Mouse (Mus musculus): Measurements from ENCODE around the gene Ints2. TPM values are rescaled to one million over a fixed set of nuclear protein-coding genes. Genes with fewer than 3 reads are reported as not detected.
"Not testable (repeated sequence)": the region's sequence is repeated elsewhere in the genome, so short reads cannot be mapped to it uniquely, and the experiment has no call there.

Ints2 gene
- polyA plus RNA-seq, 1 experiment from 2014 or later: 16.9 TPM

DNA sequence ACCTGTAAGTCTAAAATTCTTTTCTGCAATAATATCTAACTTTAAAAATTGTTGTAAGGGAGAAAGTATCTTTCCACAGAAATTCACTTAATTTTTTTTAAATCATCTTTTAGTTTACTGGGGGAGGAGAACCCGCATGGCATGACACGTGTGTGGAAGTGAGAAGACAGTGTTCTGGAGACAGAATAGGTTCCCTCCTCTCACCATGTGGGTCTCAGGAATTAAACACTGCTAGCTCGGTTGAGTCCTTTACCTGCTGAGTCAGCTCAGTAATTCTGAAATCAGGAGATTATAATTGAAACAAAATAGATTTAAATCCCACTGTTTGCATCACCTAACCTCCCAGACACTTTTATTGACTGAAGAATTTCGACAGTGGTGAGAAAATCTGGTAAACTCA, 57.6 kb downstream of the Ints2 start:
- DNase-seq (ENCODE audit: low spot score): no peak
- peaks cover 4% of the 10 kb centered on the region; the same call in 1 of the 2 replicates for H3K36me3 ChIP-seq (ENCODE audit: insufficient read depth, low read length)
- ATAC-seq (replicated peaks; ENCODE audit: low FRiP score, low read depth): no peak
- no peak overlapping the region for H3K27ac ChIP-seq
- no peaks in the 10 kb centered on the region for H3K9me3 ChIP-seq (replicated peaks; ENCODE audit: low read length)
- H3K4me1 ChIP-seq (replicated peaks; ENCODE audit: insufficient read depth, low read length): no peaks in the 10 kb centered on the region
- no peak overlapping the region for H3K9ac ChIP-seq (ENCODE audit: low read depth, low read length)
- H3K4me2 ChIP-seq (ENCODE audit: low read length): peak overlapping the region; percentile 75; the same call in 1 of the 2 replicates
- 0 out of 2 replicates have a peak overlapping the region, but pooled peaks have one; percentile 87 for H3K4me3 ChIP-seq (replicated peaks; ENCODE audit: low read depth, low read length)
- H3K27me3 ChIP-seq (ENCODE audit: insufficient read depth, low read length): no peaks in the 10 kb centered on the region
- WGBS: 47% methylated on average over 4 of the region's 4 CpGs
- no peak for TF ChIP-seq CTCF (IDR thresholded peaks at IDR 0.05; ENCODE audit: low read depth)

DNA sequence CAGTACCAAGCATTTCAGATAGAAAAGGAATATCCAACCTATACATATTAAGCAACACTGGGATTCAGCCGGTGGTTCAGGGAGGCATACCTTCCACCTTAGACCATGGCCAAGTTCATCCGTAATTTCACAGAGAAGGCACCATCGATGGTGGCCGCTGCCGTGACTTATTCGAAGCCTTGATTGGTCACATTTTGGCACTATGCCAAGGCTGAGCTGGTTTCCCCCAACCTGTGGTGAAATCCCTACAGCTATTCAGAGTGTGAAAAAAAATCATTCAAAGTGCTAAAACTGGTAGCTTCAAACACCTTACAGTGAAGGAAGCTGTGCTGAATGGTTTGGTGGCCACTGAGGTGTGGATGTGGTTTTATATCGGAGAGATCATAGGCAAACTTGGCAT, 72.2 kb downstream of the Ints2 start:
- ATAC-seq (replicated peaks; ENCODE audit: low FRiP score, low read depth); H3K9ac ChIP-seq (ENCODE audit: low read depth, low read length); H3K4me2 ChIP-seq (ENCODE audit: low read length); H3K27ac ChIP-seq; H3K9me3 ChIP-seq (replicated peaks; ENCODE audit: low read length); H3K36me3 ChIP-seq (ENCODE audit: insufficient read depth, low read length); H3K4me3 ChIP-seq (replicated peaks; ENCODE audit: low read depth, low read length); H3K4me1 ChIP-seq (replicated peaks; ENCODE audit: insufficient read depth, low read length); DNase-seq (ENCODE audit: low spot score); H3K27me3 ChIP-seq (ENCODE audit: insufficient read depth, low read length): not testable (repeated sequence)
- 89% methylated on average over 7 of the region's 7 CpGs for WGBS

GRCm38 (mm10) chr11:86175833-86176232, 81.5 kb downstream of the Ints2 start:
- Histone ChIP-seq H3K36me3 (ENCODE audit: insufficient read depth, low read length) (no peaks in the 10 kb centered on the region), H3K4me2 (ENCODE audit: low read length) (no peak overlapping the region), H3K27me3 (ENCODE audit: insufficient read depth, low read length) (no peaks in the 10 kb centered on the region), H3K4me1 (replicated peaks; ENCODE audit: insufficient read depth, low read length) (no peaks in the 10 kb centered on the region), H3K27ac (no peak overlapping the region), H3K4me3 (replicated peaks; ENCODE audit: low read depth, low read length) (no peak overlapping the region), H3K9me3 (replicated peaks; ENCODE audit: low read length) (no peaks in the 10 kb centered on the region), H3K9ac (ENCODE audit: low read depth, low read length) (no peak overlapping the region)
- TF ChIP-seq CTCF (IDR thresholded peaks at IDR 0.05; ENCODE audit: low read depth): no peak
- DNase-seq (ENCODE audit: low spot score): no peak
- no peak for ATAC-seq (replicated peaks; ENCODE audit: low FRiP score, low read depth)
- 61% methylated on average over 3 of the region's 3 CpGs for WGBS

DNA sequence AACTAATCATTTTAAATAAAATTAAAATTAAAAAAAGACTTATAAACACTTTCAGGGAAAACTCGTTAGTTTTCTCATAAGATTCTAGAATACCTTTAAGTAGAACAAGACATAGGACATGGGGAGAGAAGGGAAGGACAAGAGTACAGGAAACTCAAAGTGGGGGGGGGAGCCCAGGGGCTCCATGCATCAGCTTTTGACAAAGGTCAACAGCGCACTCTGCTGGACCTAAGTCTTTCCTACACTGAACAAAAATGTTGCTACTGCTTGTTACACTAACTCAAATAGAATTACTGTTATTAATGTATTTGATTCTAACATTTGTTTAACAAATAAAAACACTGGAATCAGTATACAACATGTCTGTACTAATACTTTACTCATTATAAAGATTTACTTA, 83.2 kb downstream of the Ints2 start:
- no peaks in the 10 kb centered on the region for H3K9me3 ChIP-seq (replicated peaks; ENCODE audit: low read length)
- H3K27ac ChIP-seq: no peak overlapping the region
- no peak overlapping the region for H3K4me2 ChIP-seq (ENCODE audit: low read length)
- no peak overlapping the region for H3K9ac ChIP-seq (ENCODE audit: low read depth, low read length)
- ATAC-seq (replicated peaks; ENCODE audit: low FRiP score, low read depth) (no peak), DNase-seq (ENCODE audit: low spot score) (peak; percentile 79)
- peak; percentile 83 for TF ChIP-seq CTCF (IDR thresholded peaks at IDR 0.05; ENCODE audit: low read depth)
- H3K4me1 ChIP-seq (replicated peaks; ENCODE audit: insufficient read depth, low read length): no peaks in the 10 kb centered on the region
- H3K36me3 ChIP-seq (ENCODE audit: insufficient read depth, low read length): no peaks in the 10 kb centered on the region
- 57% methylated on average over 2 of the region's 2 CpGs for WGBS
- no peak overlapping the region for H3K4me3 ChIP-seq (replicated peaks; ENCODE audit: low read depth, low read length)
- H3K27me3 ChIP-seq (ENCODE audit: insufficient read depth, low read length): no peaks in the 10 kb centered on the region

DNA sequence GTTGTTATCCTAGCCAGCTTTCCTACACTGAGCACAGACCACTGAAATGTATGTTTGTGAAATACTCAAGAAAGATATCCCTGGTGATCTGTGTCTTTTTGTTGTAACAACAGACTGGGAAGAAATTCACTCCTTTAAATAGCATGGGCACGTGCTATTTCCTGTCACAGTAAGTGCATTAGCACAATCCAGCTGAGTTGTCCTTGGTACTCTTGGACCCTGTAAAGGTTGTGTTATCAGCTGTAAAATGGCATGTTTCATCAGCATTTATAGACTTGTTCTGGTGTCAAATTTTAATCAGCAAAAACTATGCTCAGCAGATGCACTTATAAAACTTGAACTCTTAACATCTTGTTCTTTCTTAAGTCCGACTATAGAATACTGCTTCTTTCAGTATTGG, 86.6 kb downstream of the Ints2 start:
- Histone ChIP-seq H3K4me3 (replicated peaks; ENCODE audit: low read depth, low read length) (no peak overlapping the region), H3K36me3 (ENCODE audit: insufficient read depth, low read length) (no peaks in the 10 kb centered on the region), H3K4me1 (replicated peaks; ENCODE audit: insufficient read depth, low read length) (0 out of 2 replicates have a peak, but pooled peaks cover 3% of the 10 kb centered on the region), H3K27me3 (ENCODE audit: insufficient read depth, low read length) (no peaks in the 10 kb centered on the region), H3K9ac (ENCODE audit: low read depth, low read length) (no peak overlapping the region), H3K27ac (no peak overlapping the region), H3K9me3 (replicated peaks; ENCODE audit: low read length) (no peaks in the 10 kb centered on the region), H3K4me2 (ENCODE audit: low read length) (no peak overlapping the region)
- ATAC-seq (replicated peaks; ENCODE audit: low FRiP score, low read depth) (no peak), DNase-seq (ENCODE audit: low spot score) (no peak)
- TF ChIP-seq CTCF (IDR thresholded peaks at IDR 0.05; ENCODE audit: low read depth): no peak
- WGBS: 78% methylated on average over 2 of the region's 2 CpGs

Other genes with a start within 250 kb of the Ints2 start
- gene Brip1, start 56.4 kb downstream of the Ints2 start, polyA plus RNA-seq (2015; fragmentation: Nextera tagmentation; extraction: Ambion mirVana): 3.8 and 4.8 TPM in 2 replicates
- 8.1 and 8.3 TPM in 2 replicates for gene Med13, start 100.0 kb upstream of the Ints2 start, polyA plus RNA-seq (2015; fragmentation: Nextera tagmentation; extraction: Ambion mirVana)
- 48.3 and 53.3 TPM in 2 replicates for gene Rnft1, start 227.1 kb upstream of the Ints2 start, polyA plus RNA-seq (2015; fragmentation: Nextera tagmentation; extraction: Ambion mirVana)

Data from kidney, postnatal 0 days (tissue).